Mouse (Mus musculus) midbrain, postnatal 0 days (tissue): Measurements from ENCODE around the gene Ociad1. TPM values are rescaled to one million over a fixed set of nuclear protein-coding genes. Genes with fewer than 3 reads are reported as not detected.

ENCODE experiments used
- ATAC-seq: fragments of 200-750 bp; cut with Nextera tagmentation; 2 replicates; pipeline ENCODE4 v1.8.0; 2017; ENCODE audit warnings: moderate number of reproducible peaks, mild to moderate bottlenecking, moderate TSS enrichment, moderate library complexity; ENCODE audit not compliant: low FRiP score
- DNase-seq: peaks from one replicate; pipeline ENCODE4 v3.0.0-alpha.2; 2015; ENCODE audit warnings: low spot score
- H3K27ac ChIP-seq: fragments of 300-500 bp; sonication (generic); 2 replicates; pipeline ENCODE4 v1.5.1; 2014; ENCODE audit warnings: low read depth, mild to moderate bottlenecking, low read length, mixed read lengths
- H3K27me3 ChIP-seq: fragments of 300-500 bp; sonication (generic); 2 replicates; pipeline ENCODE4 v1.6.1; 2014; ENCODE audit warnings: low read length, control low read depth, mixed read lengths; ENCODE audit not compliant: insufficient read depth
- H3K36me3 ChIP-seq: fragments of 300-500 bp; sonication (generic); 2 replicates; pipeline ENCODE4 v1.6.1; 2014; ENCODE audit warnings: low read length, control low read depth, mixed read lengths; ENCODE audit not compliant: insufficient read depth
- H3K4me1 ChIP-seq: fragments of 300-500 bp; sonication (generic); 2 replicates; pipeline ENCODE4 v1.6.1; 2014; ENCODE audit warnings: mild to moderate bottlenecking, control low read depth, antibody characterized with exemption, low read length, mixed read lengths; ENCODE audit not compliant: insufficient read depth
- H3K4me2 ChIP-seq: fragments of 300-500 bp; sonication (generic); 2 replicates; pipeline ENCODE4 v1.6.1; 2014; ENCODE audit warnings: low read depth, mild to moderate bottlenecking, low read length, mixed read lengths; ENCODE audit not compliant: poor library complexity, severe bottlenecking
- H3K4me3 ChIP-seq: fragments of 300-500 bp; sonication (generic); 2 replicates; pipeline ENCODE4 v1.5.1; 2014; ENCODE audit warnings: low read depth, mild to moderate bottlenecking, low read length, moderate library complexity
- H3K9ac ChIP-seq: fragments of 300-500 bp; sonication (generic); replicated peaks from 2 replicates; pipeline ENCODE4 v1.6.1; 2014; ENCODE audit warnings: mild to moderate bottlenecking, low read length, moderate library complexity, mixed read lengths; ENCODE audit not compliant: poor library complexity, severe bottlenecking
- H3K9me3 ChIP-seq: fragments of 300-500 bp; sonication (generic); 2 replicates; pipeline ENCODE4 v1.6.1; 2016; ENCODE audit warnings: low read length, control low read depth
- CTCF ChIP-seq: IDR thresholded peaks from 2 replicates; pipeline ENCODE4 v1.5.1; 2016; ENCODE audit warnings: antibody characterized with exemption, mild to moderate bottlenecking
- WGBS: fragments of 180-500 bp; shearing (Covaris S2); extraction: QIAGEN DNeasy Blood & Tissue Kit; methylation state at CpG from one replicate; pipeline ENCODE4 v1.1.7; 2014; 5-methylcytosine and 5-hydroxymethylcytosine counted together
- polyA plus RNA-seq: library from polyadenylated mRNA; unstranded; fragments of >200 nt; fragmentation: Nextera tagmentation; extraction: Ambion mirVana; gene quantifications from 2 replicates; pipeline ENCODE4 v1.2.1, GENCODE M21; 2015
- total RNA-seq: library from RNA; depleted of rRNA; stranded (reverse); fragments of >200 nt; gene quantifications from 2 replicates; pipeline ENCODE4 v1.2.3, GENCODE M21; 2014

Gene Ociad1
- total and polyA plus RNA-seq, 2 experiments from 2014 or later, result 195 to 399 TPM

- DNase-seq (no peak), ATAC-seq (no peak)
- peaks cover 11% of the 10 kb centered on the region; the same call in 1 of the 2 replicates for H3K4me1 ChIP-seq
- no peak for TF ChIP-seq CTCF
- H3K27ac ChIP-seq, result no peak overlapping the region
- 94% methylated on average over 5 of the region's 5 CpGs for WGBS
- H3K4me3 ChIP-seq, result no peak overlapping the region
- no peaks in the 10 kb centered on the region for H3K9me3 ChIP-seq
- no peak overlapping the region for H3K4me2 ChIP-seq
- H3K9ac ChIP-seq, result no peak overlapping the region
- H3K36me3 ChIP-seq, result 0 out of 2 replicates have a peak, but pooled peaks cover 5% of the 10 kb centered on the region
- no peaks in the 10 kb centered on the region for H3K27me3 ChIP-seq
Measured at GRCm38 (mm10) chr5:73336448-73336847, 43.9 kb downstream of the Ociad1 start.

- H3K27me3 ChIP-seq, result no peaks in the 10 kb centered on the region
- peak overlapping the region; percentile 69 for H3K9ac ChIP-seq
- no peaks in the 10 kb centered on the region for H3K9me3 ChIP-seq
- peak overlapping the region; percentile 44 for H3K27ac ChIP-seq
- H3K4me3 ChIP-seq, result peak overlapping the region; percentile 53
- 0 out of 2 replicates have a peak, but pooled peaks cover under 1% of the 10 kb centered on the region for H3K36me3 ChIP-seq
- H3K4me1 ChIP-seq, result peaks cover 11% of the 10 kb centered on the region; the same call in 1 of the 2 replicates
- DNase-seq (peak; percentile 52), ATAC-seq (peak; percentile 76)
- no peak for TF ChIP-seq CTCF
- 2% methylated on average over 22 of the region's 41 CpGs for WGBS
- peak overlapping the region; percentile 74 for H3K4me2 ChIP-seq
Measured at GRCm38 (mm10) chr5:73337961-73338831, 45.6 kb downstream of the Ociad1 start.

GRCm38 (mm10) chr5:73338832-73339163, 46.2 kb downstream of the Ociad1 start:
- H3K9me3 ChIP-seq, result no peaks in the 10 kb centered on the region
- peaks cover 12% of the 10 kb centered on the region; the same call in 1 of the 2 replicates for H3K4me1 ChIP-seq
- peak overlapping the region; percentile 53 for H3K4me3 ChIP-seq
- H3K9ac ChIP-seq, result peak overlapping the region; percentile 69
- no peaks in the 10 kb centered on the region for H3K27me3 ChIP-seq
- TF ChIP-seq CTCF, result no peak
- 32% methylated on average over 14 of the region's 14 CpGs for WGBS
- ATAC-seq (peak; percentile 42), DNase-seq (peak; percentile 32)
- peak overlapping the region; percentile 44 for H3K27ac ChIP-seq
- peak overlapping the region; percentile 74 for H3K4me2 ChIP-seq
- no peaks in the 10 kb centered on the region for H3K36me3 ChIP-seq

GRCm38 (mm10) chr5:73339779-73340722, 47.5 kb downstream of the Ociad1 start:
- Histone ChIP-seq H3K4me1 (peaks cover 19% of the 10 kb centered on the region; the same call in 1 of the 2 replicates), H3K9me3 (no peaks in the 10 kb centered on the region), H3K27me3 (no peaks in the 10 kb centered on the region), H3K27ac (no peak overlapping the region), H3K4me3 (no peak overlapping the region), H3K9ac (no peak overlapping the region), H3K36me3 (no peaks in the 10 kb centered on the region), H3K4me2 (no peak overlapping the region)
- no peak for ATAC-seq
- no peak for TF ChIP-seq CTCF
- DNase-seq, result no peak
- 88% methylated on average over 9 of the region's 9 CpGs for WGBS

- no peak for TF ChIP-seq CTCF
- Histone ChIP-seq H3K36me3 (no peaks in the 10 kb centered on the region), H3K9me3 (no peaks in the 10 kb centered on the region), H3K27me3 (no peaks in the 10 kb centered on the region), H3K9ac (no peak within 1 kb of the TSS), H3K4me1 (peaks cover 19% of the 10 kb centered on the region; the same call in 1 of the 2 replicates), H3K27ac (no peak within 1 kb of the TSS), H3K4me3 (no peak within 1 kb of the TSS), H3K4me2 (no peak within 1 kb of the TSS)
- ATAC-seq (no peak), DNase-seq (no peak)
- WGBS, result 73% methylated on average over 8 of the region's 8 CpGs
Measured at GRCm38 (mm10) chr5:73340723-73341235, 48.2 kb downstream of the Ociad1 start, which contains the start of gene Ociad2. Gene Ociad2 (minus strand): TSS chr5:73341028.
